Mouse (Mus musculus) ES-E14 (cell line): Measurements from ENCODE around the gene Gars. TPM values are rescaled to one million over a fixed set of nuclear protein-coding genes. Genes with fewer than 3 reads are reported as not detected.
A peak's percentile ranks its signal among the peaks of the same experiment; 100 is the strongest.

ENCODE experiments used
- DNase-seq: peaks from one replicate; pipeline ENCODE4 v3.0.0-alpha.2; 2013; ENCODE audit warnings: low read depth, low spot score
- H3K27ac ChIP-seq: 2 replicates; pipeline ENCODE4 v1.5.1; 2012; ENCODE audit warnings: low read depth, mild to moderate bottlenecking, low read length, moderate library complexity, mixed read lengths; ENCODE audit not compliant: poor library complexity, insufficient read depth, severe bottlenecking
- H3K36me3 ChIP-seq: 2 replicates; pipeline ENCODE4 v1.6.1; 2012; ENCODE audit warnings: mild to moderate bottlenecking, low read length, moderate library complexity, mixed read lengths; ENCODE audit not compliant: control insufficient read depth, poor library complexity, insufficient read depth, severe bottlenecking
- H3K4me1 ChIP-seq, 2 experiments: fragments of 150-350 bp in 1 of 2; sonication (generic) in 1 of 2; 2 replicates each; pipeline ENCODE4 v1.6.1; 2012; ENCODE audit warnings: low read length in 2 of 2, mild to moderate bottlenecking in 1 of 2, mixed read lengths in 1 of 2; ENCODE audit not compliant: control insufficient read depth in 2 of 2, insufficient read depth in 2 of 2, poor library complexity in 1 of 2
- H3K4me3 ChIP-seq, 2 experiments: fragments of 150-350 bp in 1 of 2; sonication (generic) in 1 of 2; 2 replicates each; pipeline ENCODE4 v1.5.1; 2012; ENCODE audit warnings: low read length in 2 of 2, low read depth in 1 of 2, mild to moderate bottlenecking in 1 of 2, mixed read lengths in 1 of 2; ENCODE audit not compliant: insufficient read depth in 1 of 2, poor library complexity in 1 of 2, severe bottlenecking in 1 of 2
- H3K9ac ChIP-seq: 2 replicates; pipeline ENCODE4 v1.6.1; 2012; ENCODE audit warnings: low read depth, mild to moderate bottlenecking, low read length, mixed read lengths; ENCODE audit not compliant: poor library complexity, insufficient read depth, severe bottlenecking
- H3K9me3 ChIP-seq: fragments of 150-350 bp; sonication (generic); 2 replicates; pipeline ENCODE4 v1.6.1; 2012; ENCODE audit warnings: low read depth, mild to moderate bottlenecking, low read length; ENCODE audit not compliant: control insufficient read depth, insufficient read depth
- CHD2 ChIP-seq: IDR thresholded peaks from 2 replicates; pipeline ENCODE4 v1.6.1; 2014; ENCODE audit warnings: mild to moderate bottlenecking, low read depth, low read length, inconsistent platforms
- HCFC1 ChIP-seq: IDR thresholded peaks from 2 replicates; pipeline ENCODE4 v1.6.1; 2012; ENCODE audit warnings: low read length, inconsistent platforms, borderline replicate concordance; ENCODE audit not compliant: insufficient read depth
- MAFK ChIP-seq: IDR thresholded peaks from 2 replicates; pipeline ENCODE4 v1.6.1; 2014; ENCODE audit warnings: mild to moderate bottlenecking, low read depth, low read length, inconsistent platforms; ENCODE audit not compliant: insufficient read depth
- ZC3H11A ChIP-seq: IDR thresholded peaks from 2 replicates; pipeline ENCODE4 v1.6.1; 2012; ENCODE audit warnings: low read depth, mild to moderate bottlenecking, inconsistent platforms, low read length, borderline replicate concordance
- ZNF384 ChIP-seq: IDR thresholded peaks from 2 replicates; pipeline ENCODE4 v1.6.1; 2012; ENCODE audit warnings: low read depth, low read length, inconsistent platforms
- in situ Hi-C, 2 experiments: fragments of 600-800 bp; cut with MboI; formaldehyde crosslinking; loops; one replicate each; pipeline ENCODE4 v1.15.1; 2025; ENCODE audit warnings: low sequenced_read_pairs in 2 of 2, inconsistent platforms in 1 of 2; ENCODE audit not compliant: unreplicated experiment in 2 of 2
- total RNA-seq: library from RNA; depleted of rRNA; stranded (reverse); fragments of 300-350 nt; gene quantifications from 2 replicates; pipeline ENCODE4 v1.2.3, GENCODE M21; 2012; rRNA removed

Gene Gars
- 201 and 232 TPM in 2 replicates for total RNA-seq

DNA sequence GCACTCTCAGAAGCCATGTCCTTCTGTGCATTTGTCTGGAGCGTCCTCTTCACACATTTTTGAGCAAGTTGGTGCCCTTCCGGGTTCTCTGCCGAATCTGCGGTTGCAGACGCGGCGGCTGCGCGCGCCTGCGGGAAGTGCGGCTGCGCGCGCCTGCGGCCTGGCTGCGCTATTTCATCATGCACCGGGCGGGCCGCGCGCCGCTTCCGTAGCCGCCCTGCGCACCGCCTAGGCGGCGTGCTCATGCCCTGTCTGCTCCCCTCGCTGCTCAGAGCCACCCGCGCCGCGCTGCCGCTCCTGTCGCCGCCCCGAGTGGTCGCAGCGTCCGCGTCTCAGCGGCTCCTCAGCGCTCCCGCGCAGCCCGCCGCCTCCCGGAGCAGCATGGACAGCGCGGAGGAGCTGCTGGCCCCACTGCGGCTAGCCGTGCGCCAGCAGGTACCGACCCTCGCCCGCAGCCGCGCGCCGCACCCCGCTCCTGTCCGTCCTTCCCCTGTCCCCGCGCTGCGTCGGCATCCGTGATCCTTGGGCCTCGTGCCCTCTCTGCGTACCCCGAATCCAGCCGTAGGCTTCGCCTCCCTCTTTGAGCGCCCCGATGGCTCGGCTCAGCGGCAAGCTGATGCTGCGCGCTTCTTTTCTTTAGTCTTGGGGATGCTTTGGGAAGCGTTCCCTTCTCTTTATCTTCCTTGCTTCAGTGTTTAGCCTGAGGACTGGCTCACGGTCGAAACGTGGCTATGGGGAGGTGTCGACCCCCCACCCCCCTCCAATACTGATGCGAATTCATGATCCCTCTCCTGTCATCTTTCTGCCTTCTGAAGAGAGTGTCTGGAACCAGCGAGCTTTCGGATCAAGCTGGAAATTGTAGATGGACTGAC lies at the start of gene Gars:
Gene Gars (plus strand): TSS at position 209 of the 872 bp plus-strand sequence.
- no peaks in the 10 kb centered on the region for H3K9me3 ChIP-seq
- H3K9ac ChIP-seq, result peak within 1 kb of the TSS; percentile 98
- peaks cover 8% of the 10 kb centered on the region; the same call in 1 of the 2 replicates for H3K36me3 ChIP-seq
- DNase-seq, result peak; percentile 60
- H3K4me1 ChIP-seq, result peaks cover 0 to 3% of the 10 kb centered on the region in 2 experiments; a peak in 1 of 4 replicates
- in situ Hi-C loops, result no loop called here
- H3K27ac ChIP-seq, result peak within 1 kb of the TSS; percentile 81
- H3K4me3 ChIP-seq, result peak within 1 kb of the TSS; percentile 91 to 95
- TF ChIP-seq CHD2 (no peak), ZNF384 (no peak), ZC3H11A (peak; percentile 97), MAFK (no peak), HCFC1 (peak; percentile 59; the same call in 1 of the 2 replicates)

GRCm38 (mm10) chr6:54988141-54988540 lies 49.7 kb upstream of the Gars start:
- peaks cover 7% of the 10 kb centered on the region for H3K36me3 ChIP-seq
- no peak overlapping the region for H3K4me3 ChIP-seq
- TF ChIP-seq ZNF384 (no peak), HCFC1 (no peak), ZC3H11A (no peak), CHD2 (no peak), MAFK (no peak)
- H3K9ac ChIP-seq, result no peak overlapping the region
- in situ Hi-C loops, result no loop called here
- no peak overlapping the region for H3K27ac ChIP-seq
- H3K4me1 ChIP-seq, result no peaks in the 10 kb centered on the region; a peak in 2 of 4 replicates
- no peaks in the 10 kb centered on the region for H3K9me3 ChIP-seq
- DNase-seq, result no peak

GRCm38 (mm10) chr6:54991189-54991588 lies 46.6 kb upstream of the Gars start:
- H3K9ac ChIP-seq, result no peak overlapping the region

DNA sequence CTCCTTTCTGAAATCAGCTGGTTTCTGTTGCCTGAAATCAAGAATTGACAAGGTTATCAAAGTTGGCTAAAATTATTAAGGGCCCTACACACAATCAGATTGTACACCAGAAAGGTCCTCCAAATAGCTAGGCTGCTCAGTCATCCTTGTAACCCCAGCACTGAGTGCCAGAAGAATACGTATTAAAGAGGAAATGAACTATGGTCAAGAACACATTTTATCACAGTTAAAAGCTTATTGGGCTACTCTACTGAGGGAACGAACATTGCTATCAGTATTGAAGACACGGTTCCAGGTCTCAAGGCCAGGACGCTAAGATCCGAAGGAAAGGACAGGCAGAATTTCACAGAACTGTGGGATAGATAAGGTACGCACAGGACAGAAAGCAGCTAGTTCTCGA lies 45.7 kb upstream of the Gars start:
- TF ChIP-seq ZNF384 (no peak), HCFC1 (no peak), MAFK (no peak), CHD2 (no peak), ZC3H11A (no peak)
- in situ Hi-C loops, result no loop called here
- Histone ChIP-seq H3K27ac (no peak overlapping the region), H3K4me1 (no peaks in the 10 kb centered on the region; a peak in 2 of 4 replicates), H3K9me3 (no peaks in the 10 kb centered on the region), H3K36me3 (no peaks in the 10 kb centered on the region), H3K4me3 (peak overlapping the region; percentile 71 to 73), H3K9ac (peak overlapping the region; percentile 62)
- no peak for DNase-seq

More at GRCm38 (mm10) chr6:54991189-54991588, 46.6 kb upstream of the Gars start:
- no peak overlapping the region for H3K4me3 ChIP-seq
- DNase-seq, result no peak
- no peaks in the 10 kb centered on the region for H3K9me3 ChIP-seq
- no peak overlapping the region for H3K27ac ChIP-seq
- H3K36me3 ChIP-seq, result peaks cover 2% of the 10 kb centered on the region
- in situ Hi-C loops, result no loop called here
- TF ChIP-seq ZC3H11A (no peak), CHD2 (no peak), HCFC1 (no peak), ZNF384 (no peak), MAFK (no peak)
- no peaks in the 10 kb centered on the region; a peak in 2 of 4 replicates for H3K4me1 ChIP-seq
